26 mouse cellular contexts compared by ENCODE assay signal in the genomic region with DNA sequence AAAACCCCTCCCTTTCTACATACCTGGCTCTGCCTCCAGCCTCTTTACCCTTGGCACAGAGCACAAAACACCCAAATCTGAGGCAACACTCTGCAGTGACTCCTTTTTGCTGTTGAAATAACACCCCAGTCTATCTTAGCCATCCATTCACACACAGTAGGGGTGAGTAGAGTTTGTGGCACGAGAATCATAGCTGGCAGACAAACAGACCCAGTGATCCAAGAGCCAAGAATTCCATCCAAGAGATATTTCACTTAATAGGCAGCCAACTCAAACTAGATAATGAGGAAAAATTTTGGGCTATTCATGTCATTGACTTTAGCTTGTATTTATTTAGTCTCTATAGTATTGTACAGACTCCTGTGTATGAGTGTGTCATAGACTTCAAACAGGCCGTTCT.
DNase-seq lines count a peak whose midpoint lies in the region; ATAC-seq and TF ChIP-seq lines count a peak whose summit lies in the region.
"Had no signal": no experiment of that assay in that cellular context is flagged by ENCODE, and none has a peak within 500 bp of the region (broad histone marks: within the 10 kb centered on the region; RNA-seq: fewer than 3 reads in every experiment).

No protein-coding gene starts in this region.

- intact Hi-C loops in heart, postnatal 36 days (cut with DNase I): no loop called here

- ATAC-seq in midbrain, embryonic 13.5 days: no peak
- ATAC-seq: forebrain, embryonic 16.5 days; midbrain, embryonic 16.5 days had no signal

- 79% methylated on average over 2 of the region's 2 CpGs for WGBS in midbrain, embryonic 13.5 days

- H3K27me3 ChIP-seq in midbrain, embryonic 13.5 days: 0 out of 2 replicates have a peak, but pooled peaks cover 2% of the 10 kb centered on the region

- no peaks in the 10 kb centered on the region for H3K9me3 ChIP-seq in midbrain, embryonic 13.5 days
- H3K9me3 ChIP-seq: hindbrain, embryonic 13.5 days; midbrain, embryonic 10.5 days had no signal

- no peak overlapping the region for H3K9ac ChIP-seq in midbrain, embryonic 13.5 days (replicated peaks)
- H3K9ac ChIP-seq: hindbrain, embryonic 13.5 days; liver, embryonic 14.5 days had no signal

- H3K4me2 ChIP-seq in midbrain, embryonic 13.5 days (replicated peaks): no peak overlapping the region
- H3K4me2 ChIP-seq: hindbrain, embryonic 13.5 days had no signal

- 0 out of 2 replicates have a peak, but pooled peaks cover 5% of the 10 kb centered on the region for H3K4me1 ChIP-seq in midbrain, embryonic 13.5 days (replicated peaks)

- no peak overlapping the region for H3K27ac ChIP-seq in midbrain, embryonic 13.5 days
- H3K27ac ChIP-seq: hindbrain, embryonic 13.5 days; liver, embryonic 14.5 days; midbrain, embryonic 10.5 days; stomach, postnatal 0 days had no signal

- no peak for TF ChIP-seq POLR2A in brain, embryonic 14.5 days (IDR thresholded peaks at IDR 0.05; ENCODE audit: borderline replicate concordance, extremely low read depth, insufficient read depth, insufficient read length, poor library complexity, severe bottlenecking)

- no peak for TF ChIP-seq CTCF in brain, embryonic 14.5 days (IDR thresholded peaks at IDR 0.05; ENCODE audit: borderline replicate concordance, extremely low read depth, insufficient read depth, insufficient read length)

- H3K4me3 ChIP-seq in midbrain, embryonic 13.5 days (replicated peaks): no peak overlapping the region
- H3K4me3 ChIP-seq: hindbrain, embryonic 13.5 days; midbrain, embryonic 10.5 days had no signal

- H3K36me3 ChIP-seq in midbrain, embryonic 13.5 days: no peaks in the 10 kb centered on the region
- H3K36me3 ChIP-seq: hindbrain, embryonic 13.5 days; midbrain, embryonic 10.5 days had no signal

- peak; percentile 4 for DNase-seq in adrenal gland, postnatal 10 days
- DNase-seq in adrenal gland, adult 2 months: no peak
- DNase-seq in heart, adult 18-20 months: peak; percentile 20 to 28
- no peak for DNase-seq in heart, postnatal 36 days
- peak; percentile 38 to 39 for DNase-seq in layer of hippocampus, postnatal 10 days (ENCODE audit: low spot score in 2 of 2)
- no peak for DNase-seq in layer of hippocampus, postnatal 25 days (ENCODE audit: extremely low spot score in 1 of 2, low spot score in 1 of 2)
- peak; percentile 54 for DNase-seq in brain, embryonic 14.5 days (ENCODE audit: low read depth)
- DNase-seq: adrenal gland, postnatal 36 days; cerebellum, adult 2 months; cerebellum, postnatal 25 days; kidney, adult 11 months; kidney, postnatal 14 days; layer of hippocampus, postnatal 36 days; left cerebral cortex, postnatal 4 days; lung, adult 2 months; right cerebral cortex, adult 18-20 months; right cerebral cortex, postnatal 4 days; thymus, adult 18-20 months; thymus, postnatal 25 days had no signal

Comparison
In these comparisons a context has a peak if more than half of its experiments do, and no peak if none do; other contexts are left out.
1. DNase-seq: peak in adrenal gland, postnatal 10 days (single experiment), heart, adult 18-20 months (2 of 2), layer of hippocampus, postnatal 10 days (2 of 2) and brain, embryonic 14.5 days (single experiment); none in adrenal gland, adult 2 months (single experiment), heart, postnatal 36 days (0 of 2) and layer of hippocampus, postnatal 25 days (0 of 2).